Comparison of ENCODE assay signal across 26 mouse cellular contexts in the genomic region with DNA sequence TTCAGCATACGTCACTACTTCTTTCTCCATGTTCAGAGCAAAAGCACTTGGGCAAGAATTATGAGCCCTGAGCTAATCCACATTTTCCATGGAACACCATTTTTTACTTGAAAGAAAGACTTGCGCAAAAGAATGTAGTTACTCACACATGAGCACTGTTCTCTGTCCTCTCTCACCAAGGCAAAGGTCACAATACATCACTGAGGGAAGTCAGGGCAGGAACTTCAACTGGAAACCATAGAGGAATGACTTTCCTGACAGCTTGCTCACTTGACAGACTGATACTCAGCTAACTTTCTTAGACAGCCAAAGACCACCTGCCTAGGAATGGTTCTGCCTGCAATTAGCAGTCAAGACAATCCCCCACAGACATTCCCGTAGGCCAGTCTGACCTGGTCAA.
A peak's percentile ranks its signal among the peaks of the same experiment; 100 is the strongest.
DNase-seq lines count a peak whose midpoint lies in the region; ATAC-seq and TF ChIP-seq lines count a peak whose summit lies in the region.
"Had no signal": no experiment of that assay in that cellular context is flagged by ENCODE, and none has a peak within 500 bp of the region (broad histone marks: within the 10 kb centered on the region; RNA-seq: fewer than 3 reads in every experiment).

No protein-coding gene starts in this region.

- peak; percentile 36 for DNase-seq in heart, adult 11 months
- DNase-seq in heart, postnatal 36 days: no peak
- DNase-seq in layer of hippocampus, adult 2 months (ENCODE audit: low spot score in 2 of 2): no peak
- no peak for DNase-seq in layer of hippocampus, adult 8-10 months (ENCODE audit: low spot score in 2 of 2)
- peak; percentile 13 for DNase-seq in adipocyte (ENCODE audit: low spot score)
- DNase-seq in gastrocnemius, adult 18-20 months (ENCODE audit: low spot score): no peak
- DNase-seq in urinary bladder, postnatal 36 days (ENCODE audit: low spot score in 2 of 2): no peak
- DNase-seq: adrenal gland, postnatal 14 days; cerebellum, adult 11-12 months; cerebellum, adult 8-10 months; cerebellum, postnatal 10 days; cerebellum, postnatal 36 days; embryo, embryonic 11 days; gastrocnemius, postnatal 10 days; gastrocnemius, postnatal 36 days had no signal

- H3K4me1 ChIP-seq in intestine, postnatal 0 days (replicated peaks; ENCODE audit: control insufficient read depth, insufficient read depth, low read length): no peaks in the 10 kb centered on the region
- H3K4me1 ChIP-seq: embryonic facial prominence, embryonic 10.5 days; embryonic facial prominence, embryonic 13.5 days; hindbrain, embryonic 10.5 days had no signal

- H3K4me2 ChIP-seq in intestine, postnatal 0 days (replicated peaks; ENCODE audit: low read depth): no peak overlapping the region
- H3K4me2 ChIP-seq: embryonic facial prominence, embryonic 13.5 days; forebrain, embryonic 12.5 days; forebrain, embryonic 15.5 days; heart, embryonic 11.5 days; hindbrain, embryonic 13.5 days had no signal

- 60% methylated on average over 3 of the region's 3 CpGs for WGBS in intestine, postnatal 0 days

- no peak overlapping the region for H3K9ac ChIP-seq in intestine, postnatal 0 days (ENCODE audit: low read depth, low read length)
- H3K9ac ChIP-seq: embryonic facial prominence, embryonic 13.5 days; forebrain, embryonic 12.5 days; forebrain, embryonic 15.5 days; hindbrain, embryonic 13.5 days had no signal

- H3K9me3 ChIP-seq in intestine, postnatal 0 days (ENCODE audit: control insufficient read depth): no peaks in the 10 kb centered on the region
- H3K9me3 ChIP-seq: embryonic facial prominence, embryonic 13.5 days; forebrain, embryonic 15.5 days had no signal

- H3K4me3 ChIP-seq in layer of hippocampus, adult 2 months: no peak overlapping the region
- no peak overlapping the region for H3K4me3 ChIP-seq in intestine, postnatal 0 days (ENCODE audit: low read depth, low read length)
- H3K4me3 ChIP-seq: embryonic facial prominence, embryonic 10.5 days; embryonic facial prominence, embryonic 13.5 days; erythroblast, embryonic 14.5 days; forebrain, embryonic 12.5 days; forebrain, embryonic 15.5 days; hindbrain, embryonic 10.5 days; hindbrain, embryonic 13.5 days had no signal

- peak overlapping the region; percentile 37 for H3K27ac ChIP-seq in layer of hippocampus, adult 2 months
- H3K27ac ChIP-seq in intestine, postnatal 0 days (ENCODE audit: low read depth, low read length): peak overlapping the region; percentile 62
- H3K27ac ChIP-seq: embryonic facial prominence, embryonic 10.5 days; embryonic facial prominence, embryonic 13.5 days; forebrain, embryonic 12.5 days; forebrain, embryonic 15.5 days; hindbrain, embryonic 10.5 days; hindbrain, embryonic 13.5 days had no signal

- intact Hi-C loops in heart, postnatal 36 days (cut with DNase I): no loop called here

- TF ChIP-seq CTCF in layer of hippocampus, adult 2 months (conservative IDR thresholded peaks at IDR 0.05): no peak
- TF ChIP-seq CTCF in intestine, postnatal 0 days (IDR thresholded peaks at IDR 0.05; ENCODE audit: low read depth): no peak

- no peaks in the 10 kb centered on the region for H3K36me3 ChIP-seq in intestine, postnatal 0 days (ENCODE audit: control insufficient read depth, insufficient read depth)
- H3K36me3 ChIP-seq: embryonic facial prominence, embryonic 10.5 days; embryonic facial prominence, embryonic 13.5 days; forebrain, embryonic 12.5 days; forebrain, embryonic 15.5 days; hindbrain, embryonic 10.5 days had no signal

- H3K27me3 ChIP-seq in intestine, postnatal 0 days (replicated peaks; ENCODE audit: control insufficient read depth, insufficient read depth, low read length): no peaks in the 10 kb centered on the region
- H3K27me3 ChIP-seq: embryonic facial prominence, embryonic 13.5 days; forebrain, embryonic 12.5 days; forebrain, embryonic 15.5 days; hindbrain, embryonic 13.5 days had no signal

- peak; percentile 66; the same call in 1 of the 2 replicates for ATAC-seq in intestine, postnatal 0 days
- ATAC-seq: activated CD4-positive, CD25-positive, alpha-beta regulatory T cell, adult 4 months; forebrain, embryonic 15.5 days; hindbrain, embryonic 16.5 days had no signal

Comparison
In these comparisons a context has a peak if more than half of its experiments do, and no peak if none do; other contexts are left out.
1. DNase-seq: peak in heart, adult 11 months (single experiment) and adipocyte (single experiment); none in heart, postnatal 36 days (0 of 2), layer of hippocampus, adult 2 months (0 of 2), layer of hippocampus, adult 8-10 months (0 of 2), gastrocnemius, adult 18-20 months (single experiment) and urinary bladder, postnatal 36 days (0 of 2).